Mouse (Mus musculus) lung, embryonic 16.5 days (tissue): Measurements from ENCODE around the gene Tlk2. TPM values are rescaled to one million over a fixed set of nuclear protein-coding genes. Genes with fewer than 3 reads are reported as not detected.
A peak's percentile ranks its signal among the peaks of the same experiment; 100 is the strongest.
"Not testable (repeated sequence)": the region's sequence is repeated elsewhere in the genome, so short reads cannot be mapped to it uniquely, and the experiment has no call there.

Experiments
- ATAC-seq: fragments of 200-750 bp; cut with Nextera tagmentation; 2 replicates; pipeline ENCODE4 v1.8.0; 2017; ENCODE audit warnings: low read depth, mild to moderate bottlenecking, moderate library complexity
- H3K27ac ChIP-seq: fragments of 300-500 bp; sonication (generic); 2 replicates; pipeline ENCODE4 v1.5.1; 2014; ENCODE audit warnings: mild to moderate bottlenecking, control low read depth, low read length
- H3K27me3 ChIP-seq: fragments of 300-500 bp; sonication (generic); 2 replicates; pipeline ENCODE4 v1.6.1; 2014; ENCODE audit warnings: low read depth, low read length, mixed read lengths; ENCODE audit not compliant: control insufficient read depth, insufficient read depth
- H3K36me3 ChIP-seq: fragments of 300-500 bp; sonication (generic); 2 replicates; pipeline ENCODE4 v1.6.1; 2014; ENCODE audit warnings: low read length; ENCODE audit not compliant: control insufficient read depth, insufficient read depth
- H3K4me1 ChIP-seq: fragments of 300-500 bp; sonication (generic); replicated peaks from 2 replicates; pipeline ENCODE4 v1.6.1; 2014; ENCODE audit warnings: low read length, mixed read lengths; ENCODE audit not compliant: control insufficient read depth, insufficient read depth
- H3K4me2 ChIP-seq: fragments of 300-500 bp; sonication (generic); 2 replicates; pipeline ENCODE4 v1.6.1; 2014; ENCODE audit warnings: low read depth, low read length, control low read depth
- H3K4me3 ChIP-seq: fragments of 300-500 bp; sonication (generic); 2 replicates; pipeline ENCODE4 v1.5.1; 2014; ENCODE audit warnings: mild to moderate bottlenecking, low read length, control low read depth
- H3K9ac ChIP-seq: fragments of 300-500 bp; sonication (generic); 2 replicates; pipeline ENCODE4 v1.6.1; 2014; ENCODE audit warnings: low read length, control low read depth
- H3K9me3 ChIP-seq: fragments of 300-500 bp; sonication (generic); 2 replicates; pipeline ENCODE4 v1.6.1; 2016; ENCODE audit warnings: low read length; ENCODE audit not compliant: control insufficient read depth
- WGBS: fragments of 180-500 bp; shearing (Covaris S2); extraction: QIAGEN DNeasy Blood & Tissue Kit; methylation state at CpG from one replicate; pipeline ENCODE4 v1.1.7; 2014; 5-methylcytosine and 5-hydroxymethylcytosine counted together
- polyA plus RNA-seq: library from polyadenylated mRNA; unstranded; fragments of >200 nt; fragmentation: Nextera tagmentation; extraction: Ambion mirVana; gene quantifications from 2 replicates; pipeline ENCODE4 v1.2.1, GENCODE M21; 2015

Tlk2 gene
- 11.6 and 12.7 TPM in 2 replicates for polyA plus RNA-seq

DNA sequence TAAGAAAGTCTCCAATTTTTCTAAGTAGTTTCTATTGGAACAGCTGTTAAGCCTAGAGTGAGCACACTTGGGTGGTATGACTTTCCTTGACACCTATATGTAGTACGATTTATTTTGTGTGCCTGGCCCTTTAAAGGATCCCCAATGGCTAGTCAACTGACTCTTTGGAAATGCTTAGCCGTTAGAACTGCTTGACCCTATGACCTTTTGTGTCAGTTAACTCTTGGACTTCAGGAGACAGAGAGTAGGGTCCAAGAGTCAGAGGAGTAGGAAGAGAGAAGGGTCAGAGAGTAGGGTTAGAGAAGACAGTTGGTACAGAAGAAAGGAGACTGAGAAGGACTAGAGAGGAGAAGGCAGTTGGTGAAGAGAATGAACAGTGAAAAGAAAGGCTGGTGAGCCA is at the start of gene Tlk2:
Tlk2 (plus strand) TSS at position 292 of the 400 bp plus-strand sequence.
- no peak for ATAC-seq
- Histone ChIP-seq H3K4me3 (peak within 1 kb of the TSS; percentile 79), H3K4me1 (peaks cover 15% of the 10 kb centered on the region), H3K36me3 (peaks cover 8% of the 10 kb centered on the region), H3K4me2 (peak within 1 kb of the TSS; percentile 90), H3K27ac (peak within 1 kb of the TSS; percentile 97), H3K9ac (no peak within 1 kb of the TSS), H3K27me3 (no peaks in the 10 kb centered on the region), H3K9me3 (no peaks in the 10 kb centered on the region)
- 46% methylated on average over 2 of the region's 2 CpGs for whole genome bisulfite sequencing

DNA sequence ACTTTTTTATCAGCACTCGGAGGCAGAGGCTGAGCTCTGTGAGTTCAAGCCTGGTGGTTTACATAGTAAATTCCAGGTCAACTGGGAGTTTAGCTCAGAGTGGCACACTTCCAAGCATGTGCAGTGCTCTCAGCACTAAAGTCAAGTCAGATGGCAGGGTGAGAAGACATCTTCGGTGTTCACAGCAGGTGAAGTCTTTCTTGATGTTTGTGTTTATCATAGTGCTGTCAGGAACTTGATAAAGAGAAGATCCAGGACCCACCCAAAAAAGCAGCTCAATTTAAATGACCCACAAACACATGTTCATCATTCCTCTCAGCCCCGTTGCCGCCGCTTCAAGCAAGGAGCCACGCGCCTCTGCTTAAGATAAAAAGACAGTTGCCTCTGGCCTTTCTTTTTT is 42.9 kb upstream of the Tlk2 start:
- H3K9me3 ChIP-seq, result no peaks in the 10 kb centered on the region
- H3K36me3 ChIP-seq, result peaks cover 67% of the 10 kb centered on the region
- H3K4me1 ChIP-seq, result no peaks in the 10 kb centered on the region
- H3K27ac ChIP-seq, result no peak overlapping the region
- H3K9ac ChIP-seq, result no peak overlapping the region
- H3K4me2 ChIP-seq, result no peak overlapping the region
- no peak overlapping the region for H3K4me3 ChIP-seq
- H3K27me3 ChIP-seq, result no peaks in the 10 kb centered on the region
- no peak for ATAC-seq
- WGBS, result 80% methylated on average over 7 of the region's 7 CpGs

DNA sequence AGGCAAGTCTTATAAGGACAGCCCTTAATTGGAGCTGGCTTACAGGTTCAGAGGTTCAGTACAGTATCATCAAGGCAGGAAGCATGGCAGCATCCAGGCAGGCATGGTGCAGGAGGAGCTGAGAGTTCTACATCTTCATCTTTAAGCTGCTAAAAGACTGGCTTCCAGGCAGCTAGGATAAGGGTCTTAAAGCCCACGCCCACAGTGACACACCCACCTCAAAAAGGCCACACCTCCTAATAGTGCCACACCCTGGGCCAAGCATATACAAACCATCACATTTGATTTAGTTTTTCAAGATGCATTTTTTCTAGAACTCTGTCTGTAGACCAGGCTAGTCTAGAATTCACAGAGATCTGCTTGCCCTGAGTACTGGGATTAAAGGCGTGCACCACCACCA is 41.4 kb upstream of the Tlk2 start:
- not testable (repeated sequence) for H3K4me3 ChIP-seq, ATAC-seq, H3K4me2 ChIP-seq, H3K9me3 ChIP-seq, H3K27ac ChIP-seq, H3K4me1 ChIP-seq, H3K27me3 ChIP-seq, H3K9ac ChIP-seq
- 78% methylated on average over 2 of the region's 2 CpGs for WGBS
- peaks cover 64% of the 10 kb centered on the region for H3K36me3 ChIP-seq

DNA sequence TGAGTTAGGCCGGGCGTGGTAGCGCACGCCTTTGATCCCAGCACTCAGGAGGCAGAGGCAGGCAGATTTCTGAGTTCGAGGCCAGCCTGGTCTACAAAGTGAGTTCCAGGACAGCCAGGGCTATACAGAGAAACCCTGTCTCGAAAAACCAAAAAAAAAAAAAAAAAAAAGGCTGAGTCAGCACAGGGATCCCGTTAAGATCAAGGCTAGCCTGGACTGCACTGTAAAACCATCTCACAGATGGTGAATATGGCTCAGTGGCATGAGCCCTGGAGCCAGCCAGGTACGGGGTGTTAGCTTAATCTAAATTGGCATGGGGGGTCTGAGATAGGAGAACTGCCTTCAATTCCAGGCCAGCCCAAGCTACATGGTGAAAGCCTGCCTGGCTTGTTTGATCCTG is 38.1 kb upstream of the Tlk2 start:
- not testable (repeated sequence) for H3K9ac ChIP-seq, H3K27ac ChIP-seq, H3K4me1 ChIP-seq, ATAC-seq, H3K4me2 ChIP-seq, H3K9me3 ChIP-seq, H3K4me3 ChIP-seq, H3K27me3 ChIP-seq
- peaks cover 38% of the 10 kb centered on the region for H3K36me3 ChIP-seq
- 97% methylated on average over 7 of the region's 8 CpGs for WGBS

DNA sequence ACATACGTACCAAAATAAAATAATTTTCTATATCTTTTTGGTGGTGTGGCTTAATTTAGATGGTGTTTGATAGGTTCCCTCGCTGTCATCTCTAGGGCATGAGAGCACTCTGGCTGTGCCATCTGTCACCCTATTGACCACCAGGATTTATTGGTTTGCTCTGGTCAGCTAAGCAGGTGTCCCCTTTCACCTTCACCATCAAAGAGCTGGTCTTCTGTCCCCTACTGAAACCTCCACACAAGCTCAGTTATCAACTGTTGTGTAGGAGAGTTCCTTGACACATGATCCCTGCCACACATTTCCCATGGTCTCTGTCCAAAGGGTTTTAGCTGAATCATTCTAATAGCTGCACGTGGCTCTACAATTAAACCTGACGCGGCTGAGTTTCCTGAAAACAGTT is 37.5 kb upstream of the Tlk2 start:
- H3K27ac ChIP-seq, result no peak overlapping the region
- peaks cover 32% of the 10 kb centered on the region for H3K36me3 ChIP-seq
- H3K4me2 ChIP-seq, result no peak overlapping the region
- 90% methylated on average over 5 of the region's 5 CpGs for WGBS
- H3K9me3 ChIP-seq, result no peaks in the 10 kb centered on the region
- no peak overlapping the region for H3K9ac ChIP-seq
- H3K27me3 ChIP-seq, result no peaks in the 10 kb centered on the region
- H3K4me3 ChIP-seq, result no peak overlapping the region
- no peaks in the 10 kb centered on the region; the same call in 1 of the 2 replicates for H3K4me1 ChIP-seq
- ATAC-seq, result no peak

DNA sequence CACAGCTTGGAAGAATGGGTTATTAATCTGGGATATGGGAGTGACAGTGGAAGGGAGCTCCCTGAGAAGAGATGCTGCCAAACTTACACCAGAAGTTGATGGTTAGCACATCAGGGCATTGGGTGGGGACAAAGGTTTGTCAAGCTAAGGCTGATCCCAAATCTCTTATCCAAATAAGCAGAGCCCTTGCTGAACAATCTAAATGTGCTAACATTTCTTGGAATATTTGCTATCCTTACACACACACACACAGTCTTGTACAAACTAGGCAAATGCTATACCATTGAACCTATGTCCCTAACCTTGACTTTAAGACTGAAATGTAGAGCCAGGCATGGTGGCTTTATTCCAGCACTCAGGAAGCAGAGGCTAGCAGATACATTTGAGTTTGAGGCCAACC is 35.0 kb upstream of the Tlk2 start:
- no peaks in the 10 kb centered on the region for H3K9me3 ChIP-seq
- no peak overlapping the region for H3K9ac ChIP-seq
- no peak overlapping the region for H3K4me2 ChIP-seq
- no peak for ATAC-seq
- no peaks in the 10 kb centered on the region for H3K27me3 ChIP-seq
- no peak overlapping the region for H3K4me3 ChIP-seq
- no peak overlapping the region for H3K27ac ChIP-seq
- H3K36me3 ChIP-seq, result peaks cover 19% of the 10 kb centered on the region
- no peaks in the 10 kb centered on the region; the same call in 1 of the 2 replicates for H3K4me1 ChIP-seq

DNA sequence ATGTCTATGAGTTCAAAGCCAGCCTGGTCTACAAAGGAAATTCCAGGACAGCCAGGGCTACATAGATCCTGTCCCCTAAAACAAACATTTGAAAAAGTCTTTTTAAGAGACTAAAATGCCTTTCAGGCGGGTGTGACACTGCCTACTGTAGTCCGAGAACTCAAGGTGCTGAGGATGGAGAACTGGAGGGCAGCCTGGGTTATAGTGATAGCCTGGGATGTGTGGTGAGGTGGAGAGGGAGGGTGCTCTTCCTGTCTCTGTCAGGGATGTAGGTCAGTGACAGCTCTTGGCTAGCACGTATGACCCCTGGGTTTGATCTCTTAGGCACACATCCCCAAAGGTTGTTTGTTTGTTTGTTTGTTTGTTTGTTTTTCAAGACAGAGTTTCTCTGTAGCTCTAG is 34.5 kb upstream of the Tlk2 start:
- no peak for ATAC-seq

DNA sequence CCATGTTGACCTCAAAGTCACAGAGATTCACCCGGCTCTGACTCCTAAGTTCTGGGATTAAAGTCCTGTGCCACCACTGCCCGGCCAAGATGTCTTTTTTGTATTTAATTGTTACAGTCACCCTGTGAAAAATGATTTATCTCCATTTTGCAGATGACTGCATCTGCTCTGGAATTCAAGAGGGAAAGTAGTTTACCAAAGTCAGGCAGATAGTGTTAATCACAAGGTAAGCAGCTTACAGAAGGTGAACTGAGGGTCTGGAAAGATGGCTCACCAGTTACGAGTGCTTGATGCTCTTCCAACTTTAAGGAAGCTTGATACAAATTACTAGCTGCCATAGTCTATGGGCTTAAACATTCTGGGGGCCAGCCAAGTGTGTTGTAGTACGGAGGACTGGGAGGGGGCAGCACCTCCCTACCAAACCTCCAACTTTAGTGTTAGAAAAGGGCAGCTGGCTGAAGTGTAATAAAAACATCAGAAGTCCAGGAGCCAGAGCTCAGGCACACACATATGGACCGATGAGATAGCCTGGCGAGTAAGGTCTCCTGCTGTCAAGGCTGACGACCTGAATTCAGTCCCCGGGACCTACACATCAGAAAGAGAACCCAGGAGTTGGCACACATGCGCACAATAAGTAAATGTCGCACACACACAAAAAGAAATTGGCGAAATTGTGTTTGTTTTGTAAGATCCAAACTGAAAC is 33.9 kb upstream of the Tlk2 start:
- Histone ChIP-seq H3K27me3 (no peaks in the 10 kb centered on the region), H3K27ac (no peak overlapping the region), H3K36me3 (peaks cover 13% of the 10 kb centered on the region), H3K9ac (no peak overlapping the region), H3K9me3 (no peaks in the 10 kb centered on the region), H3K4me2 (no peak overlapping the region), H3K4me1 (no peaks in the 10 kb centered on the region; the same call in 1 of the 2 replicates), H3K4me3 (no peak overlapping the region)
- WGBS, result 71% methylated on average over 11 of the region's 11 CpGs
- 0 out of 2 replicates have a peak, but pooled peaks have one; percentile 35 for ATAC-seq

More for the DNA sequence above, 34.5 kb upstream of the Tlk2 start:
- no peaks in the 10 kb centered on the region for H3K9me3 ChIP-seq
- H3K27ac ChIP-seq, result no peak overlapping the region
- no peaks in the 10 kb centered on the region for H3K27me3 ChIP-seq
- 69% methylated on average over 3 of the region's 3 CpGs for WGBS
- no peak overlapping the region for H3K4me2 ChIP-seq
- H3K9ac ChIP-seq, result no peak overlapping the region
- peaks cover 18% of the 10 kb centered on the region for H3K36me3 ChIP-seq
- H3K4me3 ChIP-seq, result no peak overlapping the region
- no peaks in the 10 kb centered on the region; the same call in 1 of the 2 replicates for H3K4me1 ChIP-seq

DNA sequence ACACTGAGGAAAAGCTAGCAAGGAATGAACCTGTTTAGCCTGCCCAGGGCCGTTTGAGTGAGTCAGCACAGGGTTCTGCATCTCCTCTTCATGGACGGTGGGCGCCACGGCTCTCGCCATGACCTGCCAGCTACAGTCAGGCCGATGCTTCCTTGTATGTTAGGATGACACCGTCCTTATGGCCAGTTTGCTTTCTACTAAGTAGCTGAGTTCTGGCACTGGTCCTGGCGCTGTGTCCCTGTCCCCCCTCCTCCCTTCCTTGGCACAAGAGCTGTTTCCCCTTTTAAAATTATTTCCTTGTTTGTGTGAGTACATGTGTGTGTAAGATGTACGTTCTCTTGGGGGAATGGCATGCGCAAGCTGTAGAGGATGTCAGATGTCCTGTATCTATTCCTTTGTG is 33.4 kb upstream of the Tlk2 start:
- Histone ChIP-seq H3K27me3 (no peaks in the 10 kb centered on the region), H3K4me3 (no peak overlapping the region), H3K36me3 (peaks cover 8% of the 10 kb centered on the region), H3K4me2 (no peak overlapping the region), H3K9me3 (no peaks in the 10 kb centered on the region), H3K27ac (no peak overlapping the region), H3K9ac (no peak overlapping the region), H3K4me1 (no peaks in the 10 kb centered on the region; the same call in 1 of the 2 replicates)
- ATAC-seq, result peak; percentile 62; the same call in 1 of the 2 replicates
- WGBS, result 52% methylated on average over 10 of the region's 10 CpGs
